Mouse (Mus musculus) CH12F3 (cell line): ENCODE results near the gene Nop16.

Experiments used
- in situ Hi-C: fragments of 300-500 bp; cut with MboI; formaldehyde crosslinking; loops from 2 replicates; pipeline ENCODE4 v1.14.3; 2020; ENCODE audit warnings: low sequenced_read_pairs

Nop16 gene

DNA sequence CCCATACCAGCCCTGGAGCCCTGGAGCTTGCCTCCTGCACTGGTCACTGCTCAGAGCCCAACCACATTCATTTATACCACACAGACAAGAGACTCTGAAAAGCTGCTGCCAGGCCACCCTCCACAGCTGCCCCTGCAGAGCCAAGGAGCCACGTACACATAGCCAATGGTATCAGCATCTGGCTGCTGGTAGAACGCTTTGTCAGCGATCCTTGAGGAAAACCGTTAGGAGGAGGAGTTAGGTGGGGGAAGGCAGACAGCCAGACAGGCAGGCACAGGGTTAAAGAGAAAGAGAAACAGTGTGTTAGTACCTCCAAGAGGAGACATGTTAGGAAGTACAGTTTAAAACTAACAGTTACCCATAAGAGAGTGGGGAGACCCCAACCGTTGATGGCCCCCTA, 7.0 kb upstream of the Nop16 start:
- in situ Hi-C loops = no loop called here

DNA sequence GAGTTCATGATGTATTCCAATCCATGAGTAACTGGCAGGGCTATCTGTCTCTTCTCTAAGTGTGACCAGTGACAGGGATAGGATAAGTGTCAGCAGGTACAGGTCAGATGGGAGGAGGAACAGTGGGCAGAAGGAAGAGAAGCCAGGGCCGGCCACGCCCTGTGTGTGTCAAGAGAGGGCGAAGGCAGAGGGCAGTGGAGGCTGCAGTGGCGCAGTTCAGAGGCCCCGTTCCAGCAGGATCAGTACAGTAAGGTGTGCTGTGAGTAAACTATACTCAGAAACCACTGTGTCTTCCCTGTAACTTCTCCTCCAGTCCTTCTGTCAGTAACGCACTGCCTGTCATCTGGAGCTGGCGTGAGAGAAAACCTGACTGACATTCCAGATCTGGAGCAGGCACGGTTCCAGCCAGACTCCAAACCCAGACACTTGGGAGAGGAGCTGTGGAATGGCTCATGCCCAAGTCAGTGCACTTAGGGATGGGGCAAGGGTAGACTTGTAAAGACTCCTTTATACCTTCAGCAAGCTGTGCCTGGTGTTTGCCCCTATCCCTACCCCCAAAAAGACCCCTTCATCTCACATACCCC, 6.3 kb upstream of the Nop16 start:
- in situ Hi-C loops = no loop called here

DNA sequence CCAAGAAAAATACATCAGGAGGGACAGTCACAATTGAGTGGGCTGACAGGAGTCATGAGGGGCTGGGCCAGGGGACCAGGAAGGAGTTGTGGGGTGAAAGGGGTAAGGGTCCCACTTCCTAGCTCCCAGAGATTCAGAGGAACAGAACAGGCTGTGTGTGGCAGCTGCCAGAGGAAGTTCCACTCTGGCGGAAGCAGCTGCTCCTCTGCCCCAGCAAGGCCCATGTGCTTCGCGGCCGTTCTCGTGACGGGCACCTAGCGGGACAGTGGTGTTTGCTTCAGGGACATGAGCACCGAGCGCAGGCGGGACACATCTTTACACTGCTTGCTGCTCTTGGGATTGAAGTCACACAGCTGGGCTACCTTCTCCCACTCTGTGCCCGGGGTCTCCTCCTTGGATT, 3.7 kb upstream of the Nop16 start:
- in situ Hi-C loops = no loop called here

DNA sequence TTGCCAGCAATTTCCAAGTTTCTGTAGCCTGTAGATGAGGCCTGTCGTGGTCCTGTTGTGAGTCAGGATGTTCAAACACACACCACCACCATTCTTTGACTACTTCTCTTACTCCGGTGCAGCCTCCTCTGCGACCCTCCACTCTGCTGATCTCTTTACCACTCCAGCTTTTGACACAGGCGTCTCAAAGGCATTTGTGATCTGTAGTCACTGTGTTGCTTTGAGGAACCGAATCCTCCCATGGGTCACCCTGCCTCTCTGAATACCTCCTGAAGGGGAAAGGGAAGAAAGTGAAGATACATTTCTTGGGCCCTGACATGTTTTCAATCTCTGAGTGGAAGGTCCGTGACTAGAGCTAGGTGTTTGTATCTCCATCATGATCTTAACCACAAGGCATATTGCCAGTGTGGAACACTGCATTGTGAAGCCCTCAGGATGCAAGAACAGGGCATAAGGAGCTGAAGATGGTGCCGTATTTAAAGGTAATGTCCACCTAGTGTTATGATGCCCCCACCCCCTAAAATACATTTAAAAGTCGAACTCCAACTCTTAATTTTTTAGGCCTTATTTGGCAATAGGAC, 2.0 kb upstream of the Nop16 start:
- in situ Hi-C loops = no loop called here

DNA sequence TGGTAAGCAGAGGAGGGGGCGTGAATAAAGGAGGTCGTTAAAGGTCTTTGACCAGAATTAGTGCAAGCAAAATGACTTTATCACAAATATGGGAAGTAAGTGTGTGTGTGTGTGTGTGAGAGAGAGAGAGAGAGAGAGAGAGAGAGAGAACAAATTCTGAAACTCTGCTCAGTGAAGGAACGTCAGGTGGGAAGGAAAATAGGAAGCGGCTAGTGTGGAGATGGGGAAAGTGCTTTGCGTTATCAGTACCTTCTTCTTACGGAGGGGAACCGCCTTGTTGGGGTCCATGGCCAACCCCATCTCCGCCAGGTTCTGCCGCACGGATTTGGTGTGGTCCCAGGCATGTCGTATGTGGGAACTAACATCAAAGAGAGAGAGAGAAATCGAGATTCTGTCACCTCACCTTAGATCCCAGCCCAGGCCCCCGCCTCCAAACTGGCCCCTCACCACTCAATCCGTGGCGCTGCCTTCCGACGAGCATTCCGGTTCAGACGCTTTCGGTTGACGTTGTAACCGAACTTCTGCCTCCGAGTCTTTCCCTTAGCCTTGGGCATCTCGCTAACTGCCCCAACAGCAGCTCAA, 385 bp downstream of the Nop16 start:
- in situ Hi-C loops = no loop called here

DNA sequence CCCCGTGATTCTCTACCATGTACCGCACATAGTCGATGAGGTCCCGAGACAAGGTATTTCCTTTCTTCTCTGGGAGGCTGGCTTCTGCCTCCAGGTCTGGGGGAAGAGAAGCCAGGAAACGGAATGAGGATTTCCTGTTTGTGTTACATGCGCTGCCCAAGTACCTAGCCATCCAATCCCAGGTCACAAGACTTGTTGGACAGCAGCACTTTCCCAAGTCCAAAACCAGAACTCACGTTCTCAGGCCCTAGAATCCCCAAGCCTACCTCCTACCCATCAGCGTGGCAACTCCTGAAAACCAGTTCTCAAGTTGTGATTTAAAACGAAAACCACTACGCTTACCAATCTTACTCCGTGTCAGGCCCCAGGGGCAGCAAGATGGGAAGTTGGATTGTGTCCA, 4.1 kb downstream of the Nop16 start:
- in situ Hi-C loops = no loop called here

DNA sequence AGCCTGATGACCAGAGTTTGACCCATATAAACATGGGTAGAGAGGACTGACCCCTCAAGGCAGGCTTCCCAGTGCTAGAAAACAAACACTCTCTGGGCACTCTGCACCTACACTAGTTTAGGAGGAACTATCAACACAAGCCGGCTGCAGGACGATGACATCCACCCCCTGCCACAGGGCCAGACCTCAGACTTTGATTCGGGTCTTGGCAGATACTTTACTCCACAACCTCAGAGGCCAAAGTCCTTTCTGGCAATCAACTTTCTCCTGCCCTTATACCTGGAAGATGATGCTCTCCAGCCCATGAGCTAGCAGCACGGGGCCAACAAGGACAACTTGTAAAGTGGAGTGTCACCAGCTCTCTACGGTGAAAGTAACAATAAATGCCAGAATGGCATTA, 7.0 kb downstream of the Nop16 start:
- in situ Hi-C loops = no loop called here

DNA sequence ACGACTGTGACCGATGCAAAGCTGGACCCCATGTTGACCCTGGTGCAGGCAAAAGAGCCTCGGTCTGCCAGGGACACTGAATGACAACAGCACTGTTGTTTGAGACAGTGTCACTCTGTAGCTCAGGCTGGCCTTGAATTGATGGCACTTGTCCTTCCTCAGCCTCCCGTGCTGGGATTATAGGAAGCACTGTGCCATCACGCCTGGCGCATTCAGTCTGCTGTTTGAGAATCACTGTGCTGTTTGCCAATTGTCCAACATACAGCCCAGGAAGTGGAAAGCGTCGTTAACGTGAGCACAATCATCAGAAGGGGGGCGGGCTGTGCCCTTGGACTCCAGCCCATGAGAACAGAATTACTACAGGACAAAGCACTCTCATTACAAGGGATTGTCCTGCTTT, 7.8 kb downstream of the Nop16 start:
- in situ Hi-C loops = no loop called here

DNA sequence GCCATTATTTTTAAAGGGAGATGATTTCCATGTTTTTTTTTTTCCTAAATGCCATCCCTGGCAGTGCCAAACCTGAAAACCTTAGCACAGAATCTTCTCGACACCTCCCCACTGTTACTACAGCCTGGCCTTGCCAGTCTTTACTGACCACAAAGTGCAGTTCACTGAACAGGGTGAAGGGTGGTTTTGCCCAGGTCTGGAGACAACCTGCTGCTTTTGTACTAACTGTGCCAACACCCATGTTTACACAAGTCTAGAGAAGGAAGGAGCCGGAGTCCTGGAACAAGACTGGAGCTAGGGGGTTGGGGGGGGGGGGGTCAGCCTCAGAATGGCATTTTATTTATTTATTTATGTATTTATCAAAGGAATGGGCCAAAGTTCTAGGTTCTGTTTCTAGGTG, 8.5 kb downstream of the Nop16 start:
- in situ Hi-C loops = no loop called here

DNA sequence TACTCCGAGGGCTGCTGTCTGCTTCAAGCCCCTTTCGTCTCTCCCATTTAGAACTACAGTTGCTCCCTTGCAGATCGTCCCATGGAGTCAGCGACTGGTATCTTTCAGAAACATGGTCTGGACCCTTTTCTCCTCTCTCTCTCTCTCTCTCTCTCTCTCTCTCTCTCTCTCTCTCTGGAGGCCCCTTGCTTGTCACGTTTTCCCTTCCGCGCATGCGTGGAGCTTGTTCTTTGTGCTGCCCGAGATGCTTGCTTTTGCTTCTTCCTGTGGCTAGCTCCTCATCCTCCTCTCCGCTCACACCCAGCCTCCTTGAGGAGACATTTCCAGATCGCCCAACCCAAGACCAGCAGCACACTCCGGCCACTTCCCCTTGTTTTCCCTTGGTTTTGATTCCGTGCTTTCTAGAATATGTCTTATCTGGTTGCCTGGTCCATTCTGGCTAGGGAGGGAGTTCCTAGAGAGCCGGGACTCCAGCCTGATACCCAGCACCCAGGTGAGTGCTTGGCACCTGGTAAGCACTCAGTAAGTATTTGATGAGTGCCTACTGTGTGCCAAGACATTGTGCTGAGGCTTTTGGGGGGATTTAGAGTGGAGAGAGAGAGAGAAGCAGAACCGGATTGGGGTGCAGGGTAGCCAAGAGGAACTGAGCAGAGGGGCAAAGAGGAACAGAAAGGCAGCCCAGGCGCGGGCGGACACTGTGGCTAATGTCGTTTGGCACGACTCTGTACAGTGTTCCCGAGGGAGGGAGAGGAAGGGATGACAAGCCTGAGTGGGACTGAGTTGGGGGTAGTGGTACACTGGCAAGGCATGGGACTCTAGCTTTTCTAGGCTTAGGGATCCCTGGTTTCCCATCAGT, 12.0 kb downstream of the Nop16 start:
- in situ Hi-C loops = no loop called here

DNA sequence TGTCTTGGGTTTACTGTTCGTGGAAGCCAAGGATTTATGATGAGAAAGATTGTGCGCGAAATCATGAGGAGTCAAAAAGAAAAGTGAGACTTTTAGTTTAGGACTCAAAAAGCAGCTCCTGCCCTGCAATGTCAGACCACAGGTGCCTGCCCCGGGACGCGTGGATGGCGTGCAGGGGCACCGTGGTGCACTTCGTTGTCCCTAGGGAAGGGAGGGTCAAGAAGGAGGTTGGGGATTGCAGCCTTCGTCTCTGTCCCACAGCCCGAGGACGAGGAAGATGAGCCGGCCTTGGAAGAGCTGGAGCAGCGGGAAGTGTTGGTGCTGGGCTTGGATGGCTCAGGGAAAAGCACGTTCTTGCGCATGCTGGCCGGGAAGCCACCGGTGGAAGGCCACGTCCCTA, 14.4 kb downstream of the Nop16 start:
- in situ Hi-C loops = no loop called here

DNA sequence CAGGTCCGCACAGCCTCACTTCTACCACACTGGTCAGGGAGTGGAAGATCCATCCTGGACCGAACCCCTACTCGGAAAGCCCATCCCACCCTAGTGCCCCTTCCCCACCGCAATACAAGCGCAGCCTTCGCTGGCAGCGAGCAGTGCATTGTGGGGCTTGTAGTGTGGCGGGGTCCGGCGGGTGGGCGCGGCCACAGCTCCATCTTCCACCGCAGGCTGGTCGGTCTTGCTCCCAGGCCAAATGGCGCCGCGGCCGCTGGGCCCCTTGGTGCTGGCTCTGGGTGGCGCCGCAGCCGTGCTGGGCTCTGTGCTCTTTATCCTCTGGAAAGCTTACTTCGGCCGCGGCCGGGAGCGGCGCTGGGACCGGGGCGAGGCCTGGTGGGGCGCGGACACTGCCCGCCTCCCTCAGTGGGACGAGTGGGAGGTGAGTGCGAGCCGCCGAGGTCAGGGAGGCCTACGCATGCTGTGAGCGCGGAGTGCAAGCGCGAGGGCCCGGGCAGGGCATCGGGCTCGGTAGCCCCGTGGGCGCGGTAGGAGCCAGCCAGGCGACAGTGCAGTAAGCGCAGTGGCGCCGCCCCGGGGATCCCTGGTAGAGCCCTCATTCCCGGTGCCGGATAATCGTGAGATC, 14.9 kb downstream of the Nop16 start, which contains the start of gene Arl10:
Gene Arl10 (plus strand): TSS at position 162 of the 628 bp plus-strand sequence.
- in situ Hi-C loops = no loop called here

DNA sequence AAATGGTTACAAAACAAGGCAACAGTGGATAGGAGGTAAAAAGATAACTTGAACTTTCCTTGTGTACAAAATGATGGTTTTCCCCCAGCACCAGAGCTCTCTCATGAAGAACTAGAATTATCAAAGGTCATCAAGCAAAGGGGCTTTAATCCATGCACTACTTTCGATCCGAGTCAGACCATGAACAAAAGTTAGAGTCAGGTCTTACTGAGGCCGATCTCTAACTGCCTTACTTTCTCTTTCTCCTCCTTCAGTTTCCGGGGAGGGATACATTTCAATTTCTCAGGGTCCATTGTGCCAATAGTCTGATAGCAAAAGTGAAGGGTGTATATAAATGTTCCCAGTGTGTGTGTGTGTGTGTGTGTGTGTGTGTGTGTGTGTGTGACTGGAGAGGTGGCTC, 17.3 kb downstream of the Nop16 start:
- in situ Hi-C loops = no loop called here

DNA sequence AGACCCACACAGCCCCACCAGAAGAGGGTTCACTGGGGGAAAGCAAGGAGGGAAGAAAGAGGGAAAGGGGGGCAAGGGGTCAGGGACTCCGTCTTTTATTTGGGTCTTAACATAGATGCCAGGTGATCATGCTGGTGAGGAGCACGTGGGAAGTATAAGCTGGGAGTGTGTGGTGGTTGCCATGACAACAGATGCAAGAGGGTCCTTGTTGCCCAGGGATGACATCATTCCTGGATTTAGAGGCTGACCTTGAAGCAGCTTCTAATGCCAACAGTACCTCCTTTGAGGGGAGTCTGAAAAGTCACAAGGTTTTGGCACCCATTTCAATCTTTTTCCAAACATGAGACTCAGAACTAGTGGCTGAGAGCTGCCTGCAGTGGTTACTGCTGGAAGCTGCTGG, 18.3 kb downstream of the Nop16 start:
- in situ Hi-C loops = no loop called here

DNA sequence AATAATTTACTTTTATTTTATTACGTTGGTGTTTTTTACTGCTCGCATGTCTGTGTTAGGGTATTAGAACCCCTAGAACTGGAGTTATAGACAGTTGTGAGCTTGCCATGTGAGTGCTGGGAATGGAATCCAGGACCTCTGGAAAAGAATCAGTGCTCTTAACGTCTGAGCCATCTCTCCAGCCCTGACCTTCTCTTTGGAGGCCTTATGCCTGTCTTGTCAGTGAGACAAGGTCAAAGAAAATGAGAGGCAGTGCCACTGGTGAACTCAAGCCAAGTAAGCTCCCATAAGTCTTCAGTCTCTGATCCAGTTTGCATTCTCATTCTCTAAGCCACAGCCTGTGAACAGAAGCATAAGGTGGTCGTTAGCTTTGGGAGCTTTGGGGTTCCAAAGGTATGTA, 19.2 kb downstream of the Nop16 start:
- in situ Hi-C loops = no loop called here

DNA sequence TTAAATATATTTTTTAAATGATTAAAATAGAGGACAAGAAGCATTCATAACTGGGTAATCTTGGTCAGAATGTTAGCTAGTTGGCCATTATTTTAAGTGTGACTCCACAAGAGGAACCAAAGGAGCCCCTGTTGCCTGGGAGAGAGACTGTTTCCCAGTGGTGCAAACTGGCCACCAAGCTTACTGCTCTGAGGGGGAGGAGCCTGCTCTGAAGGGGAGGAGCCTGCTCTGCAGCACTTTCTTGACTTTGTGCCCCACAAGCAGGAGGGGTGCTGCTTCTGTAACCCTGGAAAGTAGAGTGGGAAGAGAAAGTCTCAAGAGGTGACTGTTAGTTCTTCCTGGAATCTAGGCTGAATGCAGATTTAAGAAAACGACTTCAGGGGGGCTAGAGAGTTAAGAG, 20.6 kb downstream of the Nop16 start:
- in situ Hi-C loops = no loop called here

DNA sequence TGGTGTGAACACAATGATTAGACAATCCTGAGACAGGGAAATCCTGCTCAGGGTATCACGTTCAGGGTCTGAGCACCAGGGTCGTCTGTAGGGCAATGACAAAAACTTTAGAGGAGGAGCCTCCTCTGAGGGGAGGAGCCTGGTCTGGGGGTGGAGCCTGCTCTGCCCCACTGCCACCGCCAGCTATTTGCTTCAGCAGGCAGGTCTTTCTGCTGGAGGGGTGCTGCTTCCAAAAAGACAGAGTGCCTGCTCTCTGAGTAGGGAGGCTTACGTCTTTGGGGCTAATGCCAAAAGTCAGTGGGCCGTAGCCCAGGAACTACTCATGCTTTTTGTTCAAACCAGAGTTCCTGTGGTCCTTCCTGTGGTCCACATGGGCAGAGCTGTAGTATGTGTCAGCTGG, 21.5 kb downstream of the Nop16 start:
- in situ Hi-C loops = no loop called here

DNA sequence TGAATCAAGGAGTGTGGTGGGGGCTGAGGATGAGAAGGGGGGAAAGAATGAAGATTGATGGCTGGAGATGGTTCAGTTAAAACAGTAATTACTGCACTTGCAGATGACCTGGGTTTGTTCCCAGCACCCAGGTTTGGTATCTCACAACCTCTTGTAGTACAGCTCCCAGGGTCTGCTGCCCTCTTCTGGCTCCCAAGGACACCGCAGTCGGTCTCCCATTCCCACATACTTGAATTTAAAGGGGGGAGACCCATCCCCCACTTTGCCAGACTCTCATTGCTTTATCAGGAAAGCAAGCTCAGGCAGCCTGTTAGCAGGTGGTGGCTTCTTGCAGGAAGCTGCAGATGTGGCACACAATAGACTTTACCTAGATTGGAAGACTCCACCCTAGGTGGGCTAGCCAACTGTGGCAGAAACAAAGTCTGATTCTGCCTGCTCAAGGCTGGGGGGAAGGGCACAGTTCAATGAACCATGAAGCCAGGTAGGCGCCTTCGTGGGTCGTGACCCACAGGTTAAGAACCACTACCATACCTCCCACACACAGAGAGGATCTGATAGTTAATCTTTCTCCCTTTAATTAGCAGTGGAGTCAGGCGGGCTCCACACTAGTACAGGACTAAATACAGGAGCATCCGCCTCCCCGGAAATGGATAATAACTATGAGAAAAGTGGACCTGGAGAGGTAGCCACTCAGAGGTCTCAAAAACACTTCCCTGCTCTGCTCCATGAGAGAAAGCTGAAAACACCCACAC, 24.1 kb downstream of the Nop16 start:
- in situ Hi-C loops = no loop called here

DNA sequence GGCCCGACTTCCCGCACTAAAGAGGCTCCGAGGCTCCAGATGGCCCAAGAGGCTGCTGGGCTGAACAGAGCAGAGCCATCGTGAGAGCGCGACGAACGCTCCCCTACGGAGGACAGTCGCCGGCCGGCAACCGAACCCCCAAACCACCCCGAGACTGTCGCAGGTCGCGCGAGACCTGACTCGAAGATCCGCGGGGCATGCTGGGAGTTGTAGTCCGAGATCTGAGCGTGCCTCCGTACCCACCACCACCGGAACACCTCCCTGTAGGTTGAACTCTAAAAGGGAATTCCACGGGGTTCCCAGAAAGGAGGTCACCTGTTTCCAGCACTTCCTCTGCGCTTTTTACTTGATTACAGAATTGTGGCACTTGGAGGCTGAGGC, 24.7 kb downstream of the Nop16 start, which contains the start of gene 4833439L19Rik:
Gene 4833439L19Rik (minus strand): TSS at position 235 of the 381 bp plus-strand sequence.
- in situ Hi-C loops = no loop called here
